Mouse (Mus musculus) left cerebral cortex, postnatal 14 days (tissue): ENCODE data around the gene A4galt. TPM values are rescaled to one million over a fixed set of nuclear protein-coding genes. Genes with fewer than 3 reads are reported as not detected.

Experiments used
- DNase-seq, 2 experiments: peaks; one replicate each; pipeline ENCODE4 v3.0.0; 2021 to 2022; ENCODE audit warnings: low spot score in 2 of 2, mixed read lengths in 1 of 2
- intact Hi-C: fragments of 180-260 bp; cut with DNase I; formaldehyde crosslinking; loops from one replicate; pipeline ENCODE4 v1.15.1; 2025
- total RNA-seq, 2 experiments: library from RNA; stranded (reverse); gene quantifications; 2 replicates each; pipeline ENCODE4 v1.2.3; 2021

Gene A4galt
- total RNA-seq, 2 experiments from 2014 or later: 2.4 to 3.5 TPM

- intact Hi-C loops: no loop called here
- no peak for DNase-seq
Measured at GRCm38 (mm10) chr15:83237460-83238243, 13.9 kb downstream of the A4galt start.

- intact Hi-C loops: no loop called here
Measured at GRCm38 (mm10) chr15:83236824-83237223, 14.8 kb downstream of the A4galt start.

GRCm38 (mm10) chr15:83233219-83233992, 18.2 kb downstream of the A4galt start:
- peak; percentile 44 to 73 for DNase-seq

More at GRCm38 (mm10) chr15:83236824-83237223, 14.8 kb downstream of the A4galt start:
- no peak for DNase-seq

GRCm38 (mm10) chr15:83227559-83227958, 24.0 kb downstream of the A4galt start:
- intact Hi-C loops: no loop called here
- DNase-seq: no peak

More at GRCm38 (mm10) chr15:83233219-83233992, 18.2 kb downstream of the A4galt start:
- intact Hi-C loops: no loop called here

GRCm38 (mm10) chr15:83226871-83227270, 24.7 kb downstream of the A4galt start:
- DNase-seq: no peak
- intact Hi-C loops: no loop called here

GRCm38 (mm10) chr15:83226066-83226834, 25.3 kb downstream of the A4galt start:
- DNase-seq: no peak
- intact Hi-C loops: no loop called here

GRCm38 (mm10) chr15:83224136-83224766, 27.3 kb downstream of the A4galt start:
- intact Hi-C loops: no loop called here
- peak; percentile 41 to 63 for DNase-seq

GRCm38 (mm10) chr15:83223208-83223962, 28.2 kb downstream of the A4galt start:
- peak; percentile 10 to 16 for DNase-seq
- intact Hi-C loops: no loop called here

- DNase-seq: no peak
- intact Hi-C loops: no loop called here
Measured at GRCm38 (mm10) chr15:83221721-83222120, 29.9 kb downstream of the A4galt start.

GRCm38 (mm10) chr15:83220368-83221013, 31.1 kb downstream of the A4galt start:
- intact Hi-C loops: no loop called here
- DNase-seq: no peak

GRCm38 (mm10) chr15:83215322-83216216, 36.0 kb downstream of the A4galt start:
- DNase-seq: no peak
- intact Hi-C loops: no loop called here

GRCm38 (mm10) chr15:83210229-83210628, 41.3 kb downstream of the A4galt start:
- intact Hi-C loops: loop anchor here (5.0 kb wide), 1 partner anchor 307 kb away; no protein-coding TSS in a partner anchor
- peak; percentile 69 to 77 for DNase-seq

GRCm38 (mm10) chr15:83209719-83210118, 41.9 kb downstream of the A4galt start:
- no peak for DNase-seq
- intact Hi-C loops: loop anchor here (5.0 to 10.0 kb wide), 3 partner anchors 52 to 405 kb away; no protein-coding TSS in a partner anchor

- intact Hi-C loops: loop anchor here (5.0 to 10.0 kb wide), 2 partner anchors 52 to 404 kb away; no protein-coding TSS in a partner anchor
- DNase-seq: no peak
Measured at GRCm38 (mm10) chr15:83209092-83209695, 42.4 kb downstream of the A4galt start.

- peak; percentile 59 to 67 for DNase-seq
- intact Hi-C loops: loop anchor here (5.0 to 10.0 kb wide), 2 partner anchors 48 to 400 kb away; no protein-coding TSS in a partner anchor
Measured at GRCm38 (mm10) chr15:83204731-83205451, 46.7 kb downstream of the A4galt start.

GRCm38 (mm10) chr15:83202412-83202811, 49.2 kb downstream of the A4galt start:
- no peak for DNase-seq
- intact Hi-C loops: loop anchor here (10.0 kb wide), 1 partner anchor 398 kb away; no protein-coding TSS in a partner anchor
